Mouse (Mus musculus): ENCODE measurements at regions not wholly inside any gene's neighbourhood (a gene's known extent, or its start where the extent isn't known, plus 50 kb on each side); places are given as distances from the start of the nearest gene placed in this dataset.

DNA sequence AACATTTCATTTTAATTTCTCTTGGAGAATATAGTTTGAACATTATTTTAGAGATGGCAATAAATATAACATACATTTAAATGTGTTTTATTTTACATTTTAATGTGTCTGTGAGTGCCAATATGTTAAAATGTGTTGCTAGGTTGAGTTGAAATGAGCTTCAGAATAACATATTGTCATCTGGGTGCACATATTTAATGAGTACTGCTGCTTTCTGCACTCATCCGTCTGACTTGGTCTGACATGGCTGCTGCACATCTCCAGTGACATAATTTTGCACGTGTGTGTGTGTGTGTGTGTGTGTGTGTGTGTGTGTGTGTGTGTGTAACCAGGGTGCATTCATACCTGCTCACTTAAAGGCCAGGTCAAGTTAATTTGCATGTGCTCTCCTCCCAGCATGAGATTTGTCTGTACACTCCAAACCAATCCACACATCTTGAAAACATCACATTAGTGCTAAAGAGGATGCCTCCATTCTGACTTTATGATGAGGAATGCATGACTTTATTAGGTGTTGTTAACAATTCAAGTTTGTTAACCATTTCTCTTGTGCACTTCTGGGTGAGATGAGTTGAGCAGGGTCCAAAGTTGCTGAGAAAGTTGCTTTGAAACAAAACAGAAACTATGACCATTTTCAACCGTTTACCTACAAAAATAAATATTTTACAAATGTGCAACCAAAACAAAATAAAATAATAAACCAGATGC is 334.6 kb downstream of the C1d start:
- H3K27me3 ChIP-seq = no peaks in the 10 kb centered on the region
- no peaks in the 10 kb centered on the region for H3K36me3 ChIP-seq
- H3K9me3 ChIP-seq (replicated peaks) = no peaks in the 10 kb centered on the region
- no peak overlapping the region for H3K27ac ChIP-seq
- no peak for ATAC-seq (ENCODE audit: low FRiP score)
- H3K4me1 ChIP-seq = no peaks in the 10 kb centered on the region
- no peak overlapping the region for H3K4me3 ChIP-seq
- no peak overlapping the region for H3K9ac ChIP-seq
- 68% methylated on average over 3 of the region's 3 CpGs for WGBS
- no peak overlapping the region for H3K4me2 ChIP-seq (replicated peaks)

- WGBS = 84% methylated on average over 6 of the region's 6 CpGs
- Histone ChIP-seq H3K4me1 (no peaks in the 10 kb centered on the region), H3K36me3 (no peaks in the 10 kb centered on the region), H3K4me3 (no peak overlapping the region), H3K27ac (no peak overlapping the region), H3K4me2 (replicated peaks) (no peak overlapping the region), H3K27me3 (no peaks in the 10 kb centered on the region), H3K9ac (no peak overlapping the region), H3K9me3 (replicated peaks) (no peaks in the 10 kb centered on the region)
- ATAC-seq (ENCODE audit: low FRiP score) = no peak
Measured at GRCm38 (mm10) chr11:17603726-17604493, 346.5 kb downstream of the C1d start.

DNA sequence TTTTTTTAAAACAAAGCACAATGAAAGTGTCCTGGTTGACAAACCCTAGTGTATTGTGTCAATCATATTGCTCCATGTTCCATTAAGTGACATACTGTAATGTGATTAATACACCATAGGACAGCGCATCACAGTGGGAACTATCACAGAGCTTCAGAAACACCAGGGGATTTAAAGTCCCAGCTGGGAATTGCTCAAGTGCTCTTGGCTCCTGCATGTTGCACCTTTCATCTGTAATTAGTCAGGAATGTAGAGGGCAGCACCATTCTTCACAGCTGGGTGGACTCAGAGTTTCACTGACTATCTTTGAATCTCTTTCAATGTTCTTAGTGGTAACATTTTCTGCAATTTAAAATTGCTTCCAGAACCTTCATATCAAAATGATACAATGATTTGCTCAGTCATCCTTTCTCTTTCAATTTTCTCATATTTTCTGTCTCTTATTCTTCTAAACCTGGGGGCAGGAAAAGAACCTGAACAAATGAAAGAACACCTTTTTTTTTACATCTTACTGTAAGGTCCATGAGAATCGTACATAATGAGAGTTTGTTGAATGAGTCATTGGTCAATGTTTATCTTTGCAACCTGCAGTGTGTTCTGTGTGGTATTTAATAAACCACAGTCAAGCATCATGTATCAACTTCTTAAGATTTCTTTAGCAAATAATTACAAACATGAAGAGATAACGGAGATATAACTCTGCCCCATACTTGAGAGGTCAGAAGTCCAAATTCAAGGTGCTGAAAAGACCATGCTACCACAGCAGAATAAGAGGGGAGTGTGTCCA is 333.0 kb downstream of the Etaa1 start:
- ATAC-seq (ENCODE audit: low FRiP score) = no peak
- WGBS = 87% methylated on average over 3 of the region's 3 CpGs

GRCm38 (mm10) chr11:17629541-17630171 is 324.0 kb downstream of the Etaa1 start:
- Histone ChIP-seq H3K4me2 (replicated peaks) (no peak overlapping the region), H3K27me3 (no peaks in the 10 kb centered on the region), H3K9me3 (replicated peaks) (no peaks in the 10 kb centered on the region), H3K36me3 (no peaks in the 10 kb centered on the region), H3K4me1 (no peaks in the 10 kb centered on the region), H3K4me3 (no peak overlapping the region), H3K27ac (no peak overlapping the region), H3K9ac (no peak overlapping the region)
- WGBS = 74% methylated on average over 2 of the region's 2 CpGs
- ATAC-seq (ENCODE audit: low FRiP score) = no peak

More for the DNA sequence above, 333.0 kb downstream of the Etaa1 start:
- no peak overlapping the region for H3K9ac ChIP-seq
- no peak overlapping the region for H3K4me3 ChIP-seq
- H3K4me1 ChIP-seq = no peaks in the 10 kb centered on the region
- H3K9me3 ChIP-seq (replicated peaks) = no peaks in the 10 kb centered on the region
- H3K36me3 ChIP-seq = no peaks in the 10 kb centered on the region
- no peaks in the 10 kb centered on the region for H3K27me3 ChIP-seq
- no peak overlapping the region for H3K4me2 ChIP-seq (replicated peaks)
- H3K27ac ChIP-seq = no peak overlapping the region

- no peak overlapping the region for H3K4me3 ChIP-seq
- no CpG with 5 or more reads among the region's 1 CpGs for WGBS
- H3K9ac ChIP-seq = no peak overlapping the region
- no peak overlapping the region for H3K4me2 ChIP-seq (replicated peaks)
- no peaks in the 10 kb centered on the region for H3K4me1 ChIP-seq
- H3K27me3 ChIP-seq = no peaks in the 10 kb centered on the region
- no peak for ATAC-seq (ENCODE audit: low FRiP score)
- no peaks in the 10 kb centered on the region for H3K9me3 ChIP-seq (replicated peaks)
- H3K27ac ChIP-seq = no peak overlapping the region
- no peaks in the 10 kb centered on the region for H3K36me3 ChIP-seq
Measured at GRCm38 (mm10) chr11:17630172-17630553, 323.5 kb downstream of the Etaa1 start.

- ATAC-seq (ENCODE audit: low FRiP score) = no peak
- 78% methylated on average over 3 of the region's 3 CpGs for WGBS
- H3K9me3 ChIP-seq (replicated peaks) = no peaks in the 10 kb centered on the region
Measured at GRCm38 (mm10) chr11:17637158-17637557, 316.5 kb downstream of the Etaa1 start.

GRCm38 (mm10) chr11:17639922-17640321 is 313.8 kb downstream of the Etaa1 start:
- no peak overlapping the region for H3K9ac ChIP-seq
- 72% methylated on average over 7 of the region's 7 CpGs for WGBS

More at GRCm38 (mm10) chr11:17637158-17637557, 316.5 kb downstream of the Etaa1 start:
- Histone ChIP-seq H3K27me3 (no peaks in the 10 kb centered on the region), H3K4me2 (replicated peaks) (no peak overlapping the region), H3K4me3 (no peak overlapping the region), H3K9ac (no peak overlapping the region), H3K36me3 (no peaks in the 10 kb centered on the region), H3K27ac (no peak overlapping the region), H3K4me1 (no peaks in the 10 kb centered on the region)

GRCm38 (mm10) chr11:17647441-17647840 is 306.2 kb downstream of the Etaa1 start:
- no peaks in the 10 kb centered on the region for H3K9me3 ChIP-seq (replicated peaks)
- no peak overlapping the region for H3K27ac ChIP-seq
- no peaks in the 10 kb centered on the region for H3K27me3 ChIP-seq
- H3K4me3 ChIP-seq = no peak overlapping the region
- ATAC-seq (ENCODE audit: low FRiP score) = no peak
- no peak overlapping the region for H3K9ac ChIP-seq
- H3K4me2 ChIP-seq (replicated peaks) = no peak overlapping the region
- H3K36me3 ChIP-seq = no peaks in the 10 kb centered on the region
- no peaks in the 10 kb centered on the region for H3K4me1 ChIP-seq

More at GRCm38 (mm10) chr11:17639922-17640321, 313.8 kb downstream of the Etaa1 start:
- ATAC-seq (ENCODE audit: low FRiP score) = no peak
- H3K27ac ChIP-seq = no peak overlapping the region
- H3K9me3 ChIP-seq (replicated peaks) = no peaks in the 10 kb centered on the region
- H3K4me1 ChIP-seq = no peaks in the 10 kb centered on the region
- H3K4me2 ChIP-seq (replicated peaks) = no peak overlapping the region
- no peaks in the 10 kb centered on the region for H3K27me3 ChIP-seq
- H3K36me3 ChIP-seq = no peaks in the 10 kb centered on the region
- H3K4me3 ChIP-seq = no peak overlapping the region

GRCm38 (mm10) chr11:17651389-17652156 is 302.1 kb downstream of the Etaa1 start:
- Histone ChIP-seq H3K27ac (no peak overlapping the region), H3K4me2 (replicated peaks) (no peak overlapping the region), H3K9ac (no peak overlapping the region), H3K4me1 (no peaks in the 10 kb centered on the region), H3K4me3 (no peak overlapping the region), H3K36me3 (no peaks in the 10 kb centered on the region), H3K27me3 (no peaks in the 10 kb centered on the region), H3K9me3 (replicated peaks) (no peaks in the 10 kb centered on the region)
- 49% methylated on average over 4 of the region's 4 CpGs for WGBS
- 0 out of 2 replicates have a peak, but pooled peaks have one; percentile 43 for ATAC-seq (ENCODE audit: low FRiP score)

- WGBS = 88% methylated on average over 2 of the region's 2 CpGs
- no peak overlapping the region for H3K4me3 ChIP-seq
- ATAC-seq (ENCODE audit: low FRiP score) = no peak
- no peak overlapping the region for H3K9ac ChIP-seq
- 0 out of 2 replicates have a peak, but pooled peaks cover 4% of the 10 kb centered on the region for H3K4me1 ChIP-seq
- no peaks in the 10 kb centered on the region for H3K27me3 ChIP-seq
- H3K4me2 ChIP-seq (replicated peaks) = no peak overlapping the region
- no peaks in the 10 kb centered on the region for H3K36me3 ChIP-seq
- no peak overlapping the region for H3K27ac ChIP-seq
- H3K9me3 ChIP-seq (replicated peaks) = no peaks in the 10 kb centered on the region
Measured at GRCm38 (mm10) chr11:17655840-17656239, 297.8 kb downstream of the Etaa1 start.

DNA sequence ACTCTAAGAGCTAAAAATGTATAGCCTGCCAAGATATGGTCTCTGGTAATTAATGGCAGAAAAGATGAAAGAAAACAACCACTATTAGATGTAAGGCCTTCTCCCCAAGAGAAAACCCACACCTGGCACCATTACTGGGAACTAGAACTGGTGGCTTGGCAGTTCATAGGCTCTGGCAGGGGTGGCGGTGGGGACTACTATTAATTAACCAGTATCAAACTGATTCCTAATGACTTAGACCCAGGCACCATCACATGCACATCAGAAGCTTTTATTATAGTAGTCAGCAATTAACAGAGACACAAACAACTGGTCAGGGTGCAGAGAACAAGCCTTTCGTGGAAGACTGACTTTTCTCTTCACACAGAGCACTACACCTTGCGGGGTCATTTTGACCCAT is 296.0 kb downstream of the Etaa1 start:
- Histone ChIP-seq H3K4me1 (0 out of 2 replicates have a peak, but pooled peaks cover 4% of the 10 kb centered on the region), H3K27me3 (no peaks in the 10 kb centered on the region), H3K27ac (no peak overlapping the region), H3K9ac (no peak overlapping the region), H3K4me2 (replicated peaks) (no peak overlapping the region), H3K9me3 (replicated peaks) (no peaks in the 10 kb centered on the region), H3K4me3 (no peak overlapping the region), H3K36me3 (no peaks in the 10 kb centered on the region)
- 75% methylated on average over 3 of the region's 3 CpGs for WGBS
- peak; percentile 28; the same call in 1 of the 2 replicates for ATAC-seq (ENCODE audit: low FRiP score)
